Mouse (Mus musculus): ENCODE data around the gene Vkorc1. TPM values are rescaled to one million over a fixed set of nuclear protein-coding genes. Genes with fewer than 3 reads are reported as not detected.

Gene Vkorc1
- polyA plus RNA-seq, 1 experiment from 2014 or later, result 130 TPM

- H3K27me3 ChIP-seq (ENCODE audit: control insufficient read depth, insufficient read depth, low read length), result no peaks in the 10 kb centered on the region
- no peak for DNase-seq (ENCODE audit: low spot score)
- no peak overlapping the region for H3K4me2 ChIP-seq (replicated peaks; ENCODE audit: low read depth)
- no peak overlapping the region for H3K9ac ChIP-seq (ENCODE audit: low read length)
- peak overlapping the region; percentile 66 for H3K27ac ChIP-seq (replicated peaks)
- no peaks in the 10 kb centered on the region for H3K9me3 ChIP-seq (ENCODE audit: control insufficient read depth, low read length)
- H3K36me3 ChIP-seq (ENCODE audit: control insufficient read depth, insufficient read depth, low read length), result peaks cover 3% of the 10 kb centered on the region; the same call in 1 of the 2 replicates
- H3K4me1 ChIP-seq (replicated peaks; ENCODE audit: control insufficient read depth, insufficient read depth), result no peaks in the 10 kb centered on the region
- no peak overlapping the region for H3K4me3 ChIP-seq (ENCODE audit: low read depth, low read length)
- TF ChIP-seq EP300 (optimal IDR thresholded peaks at IDR 0.05) (no peak), CTCF (IDR thresholded peaks at IDR 0.05; ENCODE audit: low read depth) (no peak)
- ATAC-seq (ENCODE audit: low FRiP score, low TSS enrichment), result no peak
- WGBS, result 66% methylated on average over 5 of the region's 5 CpGs
Measured at GRCm38 (mm10) chr7:127923714-127924113, 28.3 kb upstream of the Vkorc1 start.

GRCm38 (mm10) chr7:127922451-127923275 lies 27.2 kb upstream of the Vkorc1 start:
- Histone ChIP-seq H3K27me3 (ENCODE audit: control insufficient read depth, insufficient read depth, low read length) (no peaks in the 10 kb centered on the region), H3K4me1 (replicated peaks; ENCODE audit: control insufficient read depth, insufficient read depth) (no peaks in the 10 kb centered on the region), H3K9ac (ENCODE audit: low read length) (no peak overlapping the region), H3K4me3 (ENCODE audit: low read depth, low read length) (no peak overlapping the region), H3K9me3 (ENCODE audit: control insufficient read depth, low read length) (no peaks in the 10 kb centered on the region), H3K36me3 (ENCODE audit: control insufficient read depth, insufficient read depth, low read length) (peaks cover 3% of the 10 kb centered on the region; the same call in 1 of the 2 replicates), H3K4me2 (replicated peaks; ENCODE audit: low read depth) (no peak overlapping the region), H3K27ac (replicated peaks) (peak overlapping the region; percentile 66)
- WGBS, result 53% methylated on average over 6 of the region's 6 CpGs
- ATAC-seq (ENCODE audit: low FRiP score, low TSS enrichment) (peak; percentile 35), DNase-seq (ENCODE audit: low spot score) (no peak)
- no peak for TF ChIP-seq EP300 (optimal IDR thresholded peaks at IDR 0.05)
- TF ChIP-seq CTCF (IDR thresholded peaks at IDR 0.05; ENCODE audit: low read depth), result no peak

DNA sequence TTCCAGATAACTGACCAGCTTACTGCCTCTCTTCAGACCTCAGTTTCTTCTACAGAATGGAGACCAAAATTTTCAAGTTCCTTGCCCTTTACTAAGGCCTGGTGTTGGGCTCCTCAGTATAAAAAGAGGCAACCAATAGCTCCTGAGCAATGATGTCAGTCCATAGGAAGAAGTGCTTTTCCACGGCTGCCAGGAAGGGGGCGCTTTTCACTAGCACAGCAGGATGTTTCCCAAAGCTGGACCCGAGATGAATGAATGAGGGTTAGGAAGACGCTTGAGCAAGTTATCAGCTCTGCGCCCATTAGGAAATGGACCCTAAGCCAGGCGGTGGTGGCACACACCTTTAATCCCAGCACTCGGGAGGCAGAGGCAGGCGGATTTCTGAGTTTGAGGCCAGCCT lies 26.1 kb upstream of the Vkorc1 start:
- no peaks in the 10 kb centered on the region for H3K4me1 ChIP-seq (replicated peaks; ENCODE audit: control insufficient read depth, insufficient read depth)
- no peak overlapping the region for H3K4me2 ChIP-seq (replicated peaks; ENCODE audit: low read depth)
- no peak overlapping the region for H3K4me3 ChIP-seq (ENCODE audit: low read depth, low read length)
- TF ChIP-seq CTCF (IDR thresholded peaks at IDR 0.05; ENCODE audit: low read depth), result peak; percentile 72
- no peak for TF ChIP-seq EP300 (optimal IDR thresholded peaks at IDR 0.05)
- 54% methylated on average over 7 of the region's 8 CpGs for WGBS
- ATAC-seq (ENCODE audit: low FRiP score, low TSS enrichment) (no peak), DNase-seq (ENCODE audit: low spot score) (peak; percentile 75)
- peaks cover 3% of the 10 kb centered on the region; the same call in 1 of the 2 replicates for H3K36me3 ChIP-seq (ENCODE audit: control insufficient read depth, insufficient read depth, low read length)
- H3K9me3 ChIP-seq (ENCODE audit: control insufficient read depth, low read length), result no peaks in the 10 kb centered on the region
- no peak overlapping the region for H3K9ac ChIP-seq (ENCODE audit: low read length)
- H3K27ac ChIP-seq (replicated peaks), result no peak overlapping the region
- no peaks in the 10 kb centered on the region for H3K27me3 ChIP-seq (ENCODE audit: control insufficient read depth, insufficient read depth, low read length)

DNA sequence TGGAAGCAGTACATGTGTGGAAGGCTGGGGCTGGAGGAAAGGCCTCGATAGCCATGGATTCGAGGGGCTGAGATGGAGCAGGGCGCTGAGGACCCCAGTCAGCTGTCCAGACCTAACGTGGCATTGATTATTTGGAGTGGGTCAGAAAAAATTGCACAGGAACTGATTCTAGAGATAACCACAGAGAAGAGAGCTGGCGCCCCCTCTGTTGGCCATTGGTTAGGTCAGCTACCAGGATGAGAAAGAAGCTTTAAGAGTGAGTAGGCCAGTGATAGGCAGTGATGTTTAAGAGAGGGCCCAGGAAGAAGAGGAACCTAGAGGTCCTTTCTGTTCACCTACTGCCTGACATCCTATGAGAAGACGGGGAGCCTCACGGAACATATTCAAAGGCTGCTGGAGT lies 23.9 kb upstream of the Vkorc1 start:
- Histone ChIP-seq H3K9ac (ENCODE audit: low read length) (no peak overlapping the region), H3K4me2 (replicated peaks; ENCODE audit: low read depth) (no peak overlapping the region), H3K36me3 (ENCODE audit: control insufficient read depth, insufficient read depth, low read length) (no peaks in the 10 kb centered on the region; the same call in 1 of the 2 replicates), H3K27ac (replicated peaks) (no peak overlapping the region), H3K27me3 (ENCODE audit: control insufficient read depth, insufficient read depth, low read length) (no peaks in the 10 kb centered on the region), H3K4me3 (ENCODE audit: low read depth, low read length) (no peak overlapping the region), H3K9me3 (ENCODE audit: control insufficient read depth, low read length) (no peaks in the 10 kb centered on the region), H3K4me1 (replicated peaks; ENCODE audit: control insufficient read depth, insufficient read depth) (no peaks in the 10 kb centered on the region)
- DNase-seq (ENCODE audit: low spot score), result peak; percentile 59
- WGBS, result 76% methylated on average over 7 of the region's 7 CpGs
- no peak for ATAC-seq (ENCODE audit: low FRiP score, low TSS enrichment)
- TF ChIP-seq EP300 (optimal IDR thresholded peaks at IDR 0.05) (no peak), CTCF (IDR thresholded peaks at IDR 0.05; ENCODE audit: low read depth) (peak; percentile 64)

DNA sequence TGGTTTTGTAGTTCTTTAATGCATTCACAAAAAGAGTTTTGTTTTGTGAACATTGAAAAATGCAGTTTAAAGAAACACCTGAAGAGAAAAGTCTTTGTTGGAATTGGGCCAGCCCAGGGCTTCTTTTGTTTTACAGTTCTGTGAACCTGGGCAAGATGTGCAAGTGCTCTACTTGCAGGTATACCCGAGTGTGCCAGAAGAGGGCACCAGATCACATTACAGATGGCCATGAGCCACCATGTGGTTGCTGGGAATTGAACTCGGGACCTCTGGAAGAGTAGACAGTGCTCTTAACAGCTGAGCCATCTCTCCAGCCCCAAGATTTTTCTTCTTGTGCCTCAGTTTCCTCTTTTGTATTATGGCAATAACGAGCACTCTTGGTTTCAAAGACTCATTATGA lies 22.8 kb upstream of the Vkorc1 start:
- H3K36me3 ChIP-seq (ENCODE audit: control insufficient read depth, insufficient read depth, low read length), result no peaks in the 10 kb centered on the region
- ATAC-seq (ENCODE audit: low FRiP score, low TSS enrichment) (no peak), DNase-seq (ENCODE audit: low spot score) (peak; percentile 75)
- no peaks in the 10 kb centered on the region for H3K27me3 ChIP-seq (ENCODE audit: control insufficient read depth, insufficient read depth, low read length)
- no peak overlapping the region for H3K4me3 ChIP-seq (ENCODE audit: low read depth, low read length)
- H3K4me2 ChIP-seq (replicated peaks; ENCODE audit: low read depth), result no peak overlapping the region
- no peak for TF ChIP-seq EP300 (optimal IDR thresholded peaks at IDR 0.05)
- TF ChIP-seq CTCF (IDR thresholded peaks at IDR 0.05; ENCODE audit: low read depth), result peak; percentile 75
- H3K9ac ChIP-seq (ENCODE audit: low read length), result no peak overlapping the region
- H3K27ac ChIP-seq (replicated peaks), result no peak overlapping the region
- 58% methylated on average over 3 of the region's 3 CpGs for WGBS
- no peaks in the 10 kb centered on the region for H3K4me1 ChIP-seq (replicated peaks; ENCODE audit: control insufficient read depth, insufficient read depth)
- no peaks in the 10 kb centered on the region for H3K9me3 ChIP-seq (ENCODE audit: control insufficient read depth, low read length)

GRCm38 (mm10) chr7:127915293-127915692 lies 19.9 kb upstream of the Vkorc1 start:
- WGBS, result 79% methylated on average over 12 of the region's 12 CpGs
- H3K4me2 ChIP-seq (replicated peaks; ENCODE audit: low read depth), result no peak overlapping the region

More at GRCm38 (mm10) chr7:127915293-127915692, 19.9 kb upstream of the Vkorc1 start:
- H3K27ac ChIP-seq (replicated peaks), result no peak overlapping the region
- no peaks in the 10 kb centered on the region for H3K4me1 ChIP-seq (replicated peaks; ENCODE audit: control insufficient read depth, insufficient read depth)
- DNase-seq (ENCODE audit: low spot score) (no peak), ATAC-seq (ENCODE audit: low FRiP score, low TSS enrichment) (no peak)
- H3K4me3 ChIP-seq (ENCODE audit: low read depth, low read length), result no peak overlapping the region
- no peak for TF ChIP-seq CTCF (IDR thresholded peaks at IDR 0.05; ENCODE audit: low read depth)
- TF ChIP-seq EP300 (optimal IDR thresholded peaks at IDR 0.05), result no peak
- H3K9ac ChIP-seq (ENCODE audit: low read length), result no peak overlapping the region
- no peaks in the 10 kb centered on the region for H3K9me3 ChIP-seq (ENCODE audit: control insufficient read depth, low read length)
- no peaks in the 10 kb centered on the region for H3K27me3 ChIP-seq (ENCODE audit: control insufficient read depth, insufficient read depth, low read length)
- no peaks in the 10 kb centered on the region for H3K36me3 ChIP-seq (ENCODE audit: control insufficient read depth, insufficient read depth, low read length)

Data from stomach, postnatal 0 days (tissue).